Mouse (Mus musculus): ENCODE results near the gene Cmtr2. TPM values are rescaled to one million over a fixed set of nuclear protein-coding genes. Genes with fewer than 3 reads are reported as not detected.
A peak's percentile ranks its signal among the peaks of the same experiment; 100 is the strongest.

Gene Cmtr2
- 1 to 10 TPM; 5.1 to 5.3 TPM for total RNA-seq (2021)

DNA sequence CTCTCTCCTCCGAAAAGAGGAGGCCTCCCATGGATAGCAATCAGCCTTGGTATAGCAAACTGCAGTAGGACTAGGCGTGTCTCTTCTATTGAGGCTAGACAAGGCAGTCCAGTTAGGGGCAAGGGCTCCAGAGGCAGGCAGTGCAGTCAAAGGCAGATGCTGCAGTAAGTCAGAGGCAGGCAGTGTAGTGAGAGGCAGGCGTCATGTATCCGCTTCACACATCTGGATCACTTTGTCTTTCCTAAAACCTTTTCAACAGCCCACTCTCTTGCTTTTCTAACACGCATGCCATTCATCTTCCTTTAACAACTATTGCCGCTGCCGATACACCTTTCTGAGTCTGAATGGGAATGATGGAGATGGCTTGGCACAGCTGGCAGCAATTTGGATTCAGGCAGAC, at the start of gene Cmtr2:
TSS of gene Cmtr2 (plus strand) at position 301 of the 400 bp plus-strand sequence.
- intact Hi-C loops (cut with DNase I) = no loop called here
- DNase-seq (ENCODE audit: extremely low spot score in 1 of 2, low spot score in 2 of 2) = no peak

- intact Hi-C loops (cut with DNase I) = no loop called here
- DNase-seq (ENCODE audit: extremely low spot score in 1 of 2, low spot score in 2 of 2) = no peak
Measured at GRCm38 (mm10) chr8:110166270-110166669, 49.2 kb upstream of the Cmtr2 start.

DNA sequence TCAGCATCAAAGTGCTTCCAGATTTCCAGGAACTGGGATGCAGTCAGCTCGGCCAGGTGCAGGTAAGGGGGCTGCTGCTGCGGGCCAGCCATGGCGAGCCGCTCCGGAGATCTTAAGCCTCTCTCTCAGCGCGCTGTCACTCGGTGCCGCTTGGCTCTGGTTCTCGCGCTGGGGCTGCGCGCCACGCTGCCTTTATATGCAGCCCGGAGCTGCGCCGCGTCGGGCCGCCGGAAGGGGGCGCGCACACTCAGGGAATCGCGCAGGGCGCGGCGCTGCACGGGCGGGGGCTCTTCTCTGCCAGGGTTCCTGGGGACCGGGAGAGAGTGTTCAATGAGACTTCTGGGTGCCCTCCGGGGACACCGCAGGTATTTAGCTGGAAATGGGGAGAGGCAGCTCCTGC, 47.4 kb upstream of the Cmtr2 start, which contains the start of gene Calb2:
TSS of gene Calb2 (minus strand) at position 165 of the 400 bp plus-strand sequence.
- peak; percentile 67 to 82 for DNase-seq (ENCODE audit: extremely low spot score in 1 of 2, low spot score in 2 of 2)
- intact Hi-C loops (cut with DNase I) = loop anchor here (1.0 kb wide), 1 partner anchor 310 kb away; no protein-coding TSS in a partner anchor

DNA sequence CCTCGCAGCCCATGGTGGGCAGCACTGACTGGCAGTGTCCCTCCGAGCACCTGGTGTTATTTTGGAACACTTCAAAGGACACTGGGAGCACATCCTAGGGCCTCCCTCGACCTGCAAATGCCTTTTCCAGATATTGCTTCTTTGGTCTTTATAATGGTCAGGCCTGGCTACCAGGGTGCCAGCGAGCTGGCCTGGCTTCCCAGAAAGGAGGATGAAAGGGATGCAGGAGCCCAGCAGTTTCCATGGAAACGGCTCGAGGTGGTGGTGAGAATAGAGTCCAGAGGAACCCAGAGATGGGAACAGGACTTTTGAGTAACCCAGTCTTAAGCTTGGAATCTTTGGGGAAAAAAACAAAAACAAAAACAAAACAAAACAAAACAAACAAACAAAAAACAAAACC, 43.3 kb upstream of the Cmtr2 start:
- intact Hi-C loops (cut with DNase I) = no loop called here

GRCm38 (mm10) chr8:110174826-110175225, 40.6 kb upstream of the Cmtr2 start:
- no peak for DNase-seq (ENCODE audit: extremely low spot score in 1 of 2, low spot score in 2 of 2)
- intact Hi-C loops (cut with DNase I) = no loop called here

More for the DNA sequence above, 43.3 kb upstream of the Cmtr2 start:
- no peak for DNase-seq (ENCODE audit: extremely low spot score in 1 of 2, low spot score in 2 of 2)

DNA sequence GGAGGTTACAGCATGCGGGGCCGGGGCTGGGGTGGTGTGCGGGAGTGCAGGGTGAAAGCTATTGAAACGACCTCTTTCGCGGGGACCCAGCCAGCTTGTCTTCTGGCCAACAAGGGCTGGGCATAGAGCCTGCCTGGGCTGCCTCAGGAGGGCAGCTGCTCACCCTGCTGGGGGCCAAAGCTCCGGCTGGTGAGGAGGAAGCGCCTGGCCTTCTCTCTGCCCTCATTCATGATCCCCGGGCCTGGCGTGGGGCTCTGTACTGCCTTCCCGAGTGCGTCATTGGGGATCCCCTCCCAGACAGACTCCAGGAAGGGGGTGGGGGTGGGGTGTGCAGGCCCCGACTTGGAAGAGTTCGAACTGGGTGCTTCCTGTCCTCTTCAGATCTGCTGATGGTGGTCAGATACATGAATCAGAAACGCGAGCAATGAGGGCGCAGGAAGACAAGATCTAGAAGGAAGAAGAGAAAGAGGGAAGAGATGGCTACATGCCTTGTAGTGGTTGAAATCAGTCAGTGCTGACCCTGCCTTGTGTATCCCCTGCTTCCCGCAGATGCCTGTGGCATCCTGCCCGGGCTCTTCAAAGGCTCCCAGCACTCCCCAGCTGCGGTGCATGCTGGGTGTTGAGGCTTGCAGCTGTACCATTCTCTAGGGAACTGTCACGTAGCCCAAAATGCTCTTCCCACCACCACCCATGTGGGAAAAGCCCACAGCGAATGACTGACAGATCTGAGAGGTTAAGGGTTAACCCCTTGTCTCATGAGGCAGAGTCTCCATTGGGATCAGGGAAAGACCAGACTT, 37.9 kb upstream of the Cmtr2 start:
- peak; percentile 44 to 83 for DNase-seq (ENCODE audit: extremely low spot score in 1 of 2, low spot score in 2 of 2)

DNA sequence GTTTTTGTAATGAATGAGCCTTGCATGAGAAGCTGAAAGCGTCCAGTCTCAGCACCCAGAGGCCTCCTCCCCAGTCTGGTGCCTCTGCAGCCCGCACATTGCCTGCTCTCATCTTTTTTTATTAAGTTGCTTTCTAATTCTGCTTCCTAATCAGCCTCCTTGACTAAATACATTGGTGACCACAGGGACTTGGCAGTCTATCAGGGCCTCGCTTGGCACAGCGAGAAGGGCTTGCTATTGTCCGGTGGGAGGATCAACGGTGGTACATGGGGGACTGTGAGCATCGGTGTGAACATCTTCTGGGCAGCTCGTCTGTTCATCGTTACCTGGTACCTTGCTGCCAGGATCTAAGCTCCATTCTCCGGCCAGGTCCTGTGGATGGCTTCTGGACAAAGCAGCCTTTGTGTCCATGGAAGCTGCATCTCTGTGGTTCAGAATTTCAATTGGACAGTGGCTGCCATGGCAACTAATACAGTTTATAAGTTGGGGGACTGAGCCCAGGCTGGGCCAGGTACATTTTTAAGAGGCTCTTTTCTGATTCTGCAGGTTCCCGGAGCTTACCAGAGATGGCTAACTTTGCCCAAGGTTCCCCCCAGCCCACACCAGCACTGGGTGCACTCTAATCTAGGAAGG, 32.6 kb upstream of the Cmtr2 start:
- peak in 1 of 2 experiments; percentile 17 for DNase-seq (ENCODE audit: extremely low spot score in 1 of 2, low spot score in 2 of 2)
- intact Hi-C loops (cut with DNase I) = no loop called here

More for the DNA sequence above, 37.9 kb upstream of the Cmtr2 start:
- intact Hi-C loops (cut with DNase I) = no loop called here

GRCm38 (mm10) chr8:110183748-110184147, 31.7 kb upstream of the Cmtr2 start:
- no peak for DNase-seq (ENCODE audit: extremely low spot score in 1 of 2, low spot score in 2 of 2)
- intact Hi-C loops (cut with DNase I) = no loop called here

- DNase-seq (ENCODE audit: extremely low spot score in 1 of 2, low spot score in 2 of 2) = no peak
- intact Hi-C loops (cut with DNase I) = no loop called here
Measured at GRCm38 (mm10) chr8:110185538-110185937, 29.9 kb upstream of the Cmtr2 start.

- intact Hi-C loops (cut with DNase I) = no loop called here
- DNase-seq (ENCODE audit: extremely low spot score in 1 of 2, low spot score in 2 of 2) = peak in 1 of 2 experiments; percentile 22
Measured at GRCm38 (mm10) chr8:110188961-110189750, 26.3 kb upstream of the Cmtr2 start.

DNA sequence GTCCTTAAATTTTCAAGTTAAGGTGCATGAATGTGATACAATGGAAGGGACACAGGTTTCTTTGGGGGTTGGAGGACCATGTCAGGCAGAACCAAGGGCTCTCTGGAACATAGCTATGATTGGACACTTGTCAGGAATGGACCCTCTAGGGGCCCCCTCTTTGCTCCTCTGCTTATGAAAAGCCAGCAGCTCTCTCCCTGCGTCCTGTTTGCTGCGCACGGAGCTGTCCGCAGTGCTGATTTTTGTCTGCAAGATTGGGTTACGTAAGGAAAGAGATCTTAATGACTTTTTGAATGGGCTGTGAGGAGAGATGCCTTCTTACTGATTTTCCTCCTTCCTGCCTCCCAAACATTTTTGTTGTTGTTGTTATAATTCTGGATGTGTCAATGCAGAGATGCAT, 18.8 kb upstream of the Cmtr2 start:
- intact Hi-C loops (cut with DNase I) = no loop called here

GRCm38 (mm10) chr8:110201806-110202205, 13.7 kb upstream of the Cmtr2 start:
- no peak for DNase-seq (ENCODE audit: extremely low spot score in 1 of 2, low spot score in 2 of 2)
- intact Hi-C loops (cut with DNase I) = no loop called here

More for the DNA sequence above, 18.8 kb upstream of the Cmtr2 start:
- DNase-seq (ENCODE audit: extremely low spot score in 1 of 2, low spot score in 2 of 2) = no peak

DNA sequence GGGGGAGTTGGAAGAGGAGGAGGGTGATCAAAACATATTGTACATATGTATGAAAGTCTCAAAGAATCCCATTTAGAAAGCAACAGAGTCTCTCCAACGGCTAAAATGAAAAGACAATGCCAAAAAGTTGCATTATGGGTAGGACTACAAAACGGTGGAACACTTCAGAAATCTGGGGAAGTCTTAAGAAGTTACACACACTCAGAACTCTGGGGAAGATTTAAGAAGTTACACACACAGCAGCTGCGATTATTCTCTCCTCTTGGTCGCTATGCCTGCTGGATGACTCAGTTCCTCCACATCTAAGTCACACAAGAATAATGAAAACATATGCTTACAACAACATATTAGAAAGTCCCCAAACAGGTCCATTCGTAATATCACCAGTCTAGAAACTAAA, 788 bp downstream of the Cmtr2 start:
- intact Hi-C loops (cut with DNase I) = no loop called here
- DNase-seq (ENCODE audit: extremely low spot score in 1 of 2, low spot score in 2 of 2) = no peak

DNA sequence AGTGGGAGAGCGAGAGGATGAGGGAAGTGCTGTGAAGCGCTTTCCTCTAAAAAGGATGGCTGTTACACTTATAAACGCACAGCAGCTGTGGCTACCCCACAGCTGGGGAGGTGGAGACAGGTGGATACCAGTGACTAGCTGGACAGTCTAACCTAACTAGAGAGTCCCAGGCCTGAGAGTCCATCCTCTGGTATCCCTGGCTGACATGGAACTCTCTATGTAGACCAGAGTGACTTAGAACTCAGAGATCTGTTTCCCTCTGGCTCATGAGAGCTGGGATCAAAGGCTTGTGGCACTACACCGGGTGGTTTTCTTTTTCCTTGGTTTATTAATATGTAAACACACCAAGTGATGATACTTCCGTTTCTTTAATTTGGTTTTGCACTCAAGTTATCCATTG, 1.7 kb downstream of the Cmtr2 start:
- no peak for DNase-seq (ENCODE audit: extremely low spot score in 1 of 2, low spot score in 2 of 2)
- intact Hi-C loops (cut with DNase I) = no loop called here

GRCm38 (mm10) chr8:110217681-110218131, 2.2 kb downstream of the Cmtr2 start:
- intact Hi-C loops (cut with DNase I) = no loop called here
- DNase-seq (ENCODE audit: extremely low spot score in 1 of 2, low spot score in 2 of 2) = peak; percentile 100

DNA sequence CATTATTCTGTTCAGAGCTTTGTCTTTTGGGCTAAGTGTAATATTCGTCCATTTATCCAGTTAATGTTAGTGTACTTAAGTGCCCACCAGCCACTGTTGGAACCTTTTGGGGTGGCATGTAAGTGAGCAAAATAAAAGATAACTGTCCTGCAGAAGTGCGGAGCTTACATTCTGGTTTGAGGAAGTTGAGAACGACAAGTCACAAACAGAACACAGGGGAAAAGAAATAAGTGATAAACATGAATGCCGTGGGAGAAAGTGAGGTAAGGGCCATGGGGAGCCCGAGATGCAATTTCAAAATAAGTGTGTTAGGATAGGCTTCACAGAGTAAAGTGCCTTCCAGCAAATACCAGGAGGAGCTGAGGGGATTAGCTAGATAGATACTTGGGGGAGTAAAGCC, 3.0 kb downstream of the Cmtr2 start:
- intact Hi-C loops (cut with DNase I) = no loop called here
- DNase-seq (ENCODE audit: extremely low spot score in 1 of 2, low spot score in 2 of 2) = no peak

GRCm38 (mm10) chr8:110220936-110221335, 5.5 kb downstream of the Cmtr2 start:
- DNase-seq (ENCODE audit: extremely low spot score in 1 of 2, low spot score in 2 of 2) = no peak
- intact Hi-C loops (cut with DNase I) = no loop called here

DNA sequence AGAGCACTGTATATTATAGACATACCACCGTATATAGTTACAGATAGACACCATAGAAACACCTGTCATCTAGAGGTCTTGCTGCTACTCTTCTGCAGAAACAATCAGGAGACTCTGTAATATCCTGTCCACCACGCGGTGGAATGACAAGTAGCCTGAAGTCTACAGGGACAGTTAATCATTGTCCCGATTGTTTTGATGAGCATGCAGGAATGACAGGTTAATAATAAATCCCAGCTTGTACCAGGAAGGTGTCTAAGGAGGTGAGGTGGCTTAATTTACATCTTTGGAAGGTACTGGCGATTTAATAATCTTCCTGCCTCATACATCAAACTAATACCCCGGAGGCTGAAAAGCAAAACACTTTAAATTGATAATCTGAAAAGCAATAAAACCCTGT, 15.3 kb downstream of the Cmtr2 start:
- intact Hi-C loops (cut with DNase I) = no loop called here
- DNase-seq (ENCODE audit: extremely low spot score in 1 of 2, low spot score in 2 of 2) = no peak

Data from left cerebral cortex, postnatal 10 days (tissue).